Mouse (Mus musculus) intestine, embryonic 14.5 days (tissue): ENCODE results near the gene Znhit2. TPM values are rescaled to one million over a fixed set of nuclear protein-coding genes. Genes with fewer than 3 reads are reported as not detected.

ENCODE experiments used
- ATAC-seq: fragments of 200-750 bp; cut with Nextera tagmentation; replicated peaks from 2 replicates; pipeline ENCODE4 v1.8.0; 2017; ENCODE audit warnings: low read depth, moderate number of reproducible peaks, moderate TSS enrichment, moderate library complexity; ENCODE audit not compliant: low FRiP score, low TSS enrichment
- DNase-seq: peaks from one replicate; pipeline ENCODE4 v3.0.0-alpha.2; 2018; ENCODE audit warnings: low spot score
- H3K27ac ChIP-seq: fragments of 300-500 bp; sonication (generic); 2 replicates; pipeline ENCODE4 v1.5.1; 2014; ENCODE audit warnings: low read depth, mild to moderate bottlenecking, control low read depth
- H3K27me3 ChIP-seq: fragments of 300-500 bp; sonication (generic); replicated peaks from 2 replicates; pipeline ENCODE4 v1.6.1; 2014; ENCODE audit warnings: low read length, control low read depth; ENCODE audit not compliant: control insufficient read depth, insufficient read depth
- H3K36me3 ChIP-seq: fragments of 300-500 bp; sonication (generic); 2 replicates; pipeline ENCODE4 v1.6.1; 2014; ENCODE audit warnings: low read length, control low read depth; ENCODE audit not compliant: control insufficient read depth, insufficient read depth
- H3K4me1 ChIP-seq: fragments of 300-500 bp; sonication (generic); replicated peaks from 2 replicates; pipeline ENCODE4 v1.6.1; 2014; ENCODE audit warnings: low read length, control low read depth, mixed read lengths; ENCODE audit not compliant: control insufficient read depth, insufficient read depth
- H3K4me2 ChIP-seq: fragments of 300-500 bp; sonication (generic); 2 replicates; pipeline ENCODE4 v1.6.1; 2014; ENCODE audit warnings: low read length
- H3K4me3 ChIP-seq: fragments of 300-500 bp; sonication (generic); 2 replicates; pipeline ENCODE4 v1.5.1; 2014; ENCODE audit warnings: low read depth, low read length, control low read depth, mixed read lengths
- H3K9ac ChIP-seq: fragments of 300-500 bp; sonication (generic); 2 replicates; pipeline ENCODE4 v1.6.1; 2014; ENCODE audit warnings: mild to moderate bottlenecking, low read length
- H3K9me3 ChIP-seq: fragments of 300-500 bp; sonication (generic); 2 replicates; pipeline ENCODE4 v1.6.1; 2016; ENCODE audit warnings: low read length, control low read depth; ENCODE audit not compliant: control insufficient read depth
- WGBS: fragments of 180-500 bp; shearing (Covaris S2); extraction: QIAGEN DNeasy Blood & Tissue Kit; methylation state at CpG from one replicate; pipeline ENCODE4 v1.1.7; 2014; 5-methylcytosine and 5-hydroxymethylcytosine counted together
- polyA plus RNA-seq: library from polyadenylated mRNA; unstranded; fragments of >200 nt; fragmentation: Nextera tagmentation; extraction: Ambion mirVana; gene quantifications from 2 replicates; pipeline ENCODE4 v1.2.1, GENCODE M21; 2014

Gene Znhit2
- polyA plus RNA-seq, 1 experiment from 2014 or later, result 38.3 TPM

DNA sequence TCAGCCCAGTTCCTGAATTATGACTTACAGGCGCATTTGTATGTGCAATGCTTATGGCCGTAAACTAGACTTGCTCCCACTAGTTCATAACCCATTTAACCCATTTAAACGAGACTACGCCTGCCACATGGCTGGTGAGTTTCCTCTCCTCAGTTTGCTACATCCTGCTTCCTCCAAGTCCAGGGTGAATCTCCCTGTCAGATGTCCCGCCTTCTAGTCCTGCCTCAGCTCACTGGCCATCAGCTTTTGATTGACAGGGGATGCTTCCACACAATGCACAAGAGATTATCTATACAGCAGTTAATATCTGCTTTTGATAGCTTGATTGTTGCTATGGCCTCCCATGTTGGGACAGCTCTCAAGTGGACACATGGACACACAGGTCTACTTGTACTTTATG is 6.7 kb upstream of the Znhit2 start:
- ATAC-seq (no peak), DNase-seq (no peak)
- peaks cover 81% of the 10 kb centered on the region for H3K36me3 ChIP-seq
- no peak overlapping the region for H3K27ac ChIP-seq
- no peak overlapping the region for H3K9ac ChIP-seq
- H3K27me3 ChIP-seq, result no peaks in the 10 kb centered on the region
- no peak overlapping the region for H3K4me3 ChIP-seq
- no peaks in the 10 kb centered on the region for H3K9me3 ChIP-seq
- no peak overlapping the region for H3K4me2 ChIP-seq
- WGBS, result 81% methylated on average over 5 of the region's 5 CpGs
- peaks cover 16% of the 10 kb centered on the region for H3K4me1 ChIP-seq

GRCm38 (mm10) chr19:6056696-6057095 is 4.3 kb upstream of the Znhit2 start:
- peaks cover 16% of the 10 kb centered on the region for H3K4me1 ChIP-seq
- peak overlapping the region; percentile 71 for H3K9ac ChIP-seq
- H3K27me3 ChIP-seq, result no peaks in the 10 kb centered on the region
- peak overlapping the region; percentile 89 for H3K4me2 ChIP-seq
- no peak overlapping the region for H3K27ac ChIP-seq
- DNase-seq (no peak), ATAC-seq (no peak)
- H3K4me3 ChIP-seq, result peak overlapping the region; percentile 92
- peaks cover 64% of the 10 kb centered on the region for H3K36me3 ChIP-seq
- no peaks in the 10 kb centered on the region for H3K9me3 ChIP-seq
- 58% methylated on average over 4 of the region's 4 CpGs for WGBS

DNA sequence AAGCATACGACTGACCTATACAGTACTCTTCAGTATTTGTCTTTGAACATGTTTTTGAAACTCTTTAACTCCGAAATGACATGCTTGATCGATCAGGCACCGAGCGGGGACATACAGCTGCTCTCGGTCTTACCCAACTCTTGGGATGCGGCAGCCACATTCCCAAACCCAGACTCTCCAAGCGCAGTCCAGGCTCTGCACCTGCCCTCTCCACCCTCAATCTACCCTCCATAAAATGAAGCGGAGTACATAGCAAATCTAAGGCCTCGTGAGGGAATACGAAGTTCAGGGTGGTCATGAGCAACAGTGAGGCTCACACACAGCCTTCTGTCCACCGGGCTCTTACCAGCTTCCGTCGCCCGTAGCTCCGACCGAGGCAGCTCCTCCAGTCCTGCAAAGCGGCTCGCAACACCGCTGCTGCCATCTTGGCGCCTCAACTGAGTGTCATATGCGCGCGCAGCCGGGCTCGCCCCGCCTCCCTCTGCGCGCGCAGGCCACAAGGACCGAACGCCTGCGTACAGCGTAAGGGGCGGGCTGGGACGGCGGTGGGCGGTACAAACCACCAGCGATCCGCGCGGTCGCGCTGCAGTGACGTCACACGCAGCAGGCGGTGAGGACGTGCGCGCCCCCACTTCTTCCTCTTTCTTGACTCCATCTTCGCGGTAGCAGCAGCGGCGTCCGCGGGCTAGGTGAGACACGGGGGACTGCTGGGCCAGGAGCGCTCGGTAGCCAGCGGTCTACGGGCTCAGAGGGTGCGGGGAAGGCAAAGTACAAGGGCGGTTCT is 3.5 kb upstream of the Znhit2 start, which contains the start of the genes Mrpl49 and Fau:
TSS of gene Mrpl49 (minus strand) at position 473 of the 784 bp plus-strand sequence.
TSS of gene Fau (plus strand) at position 532 of the 784 bp plus-strand sequence.
- peaks cover 24% of the 10 kb centered on the region for H3K4me1 ChIP-seq
- WGBS, result under 1% methylated on average over 63 of the region's 63 CpGs
- peak; percentile 97 for DNase-seq
- no peaks in the 10 kb centered on the region for H3K9me3 ChIP-seq
- H3K9ac ChIP-seq, result peak within 1 kb of the TSS; percentile 90
- H3K4me3 ChIP-seq, result peak within 1 kb of the TSS; percentile 92
- peak; percentile 80 for ATAC-seq
- peak within 1 kb of the TSS; percentile 74 for H3K27ac ChIP-seq
- peaks cover 56% of the 10 kb centered on the region for H3K36me3 ChIP-seq
- H3K4me2 ChIP-seq, result peak within 1 kb of the TSS; percentile 94
- no peaks in the 10 kb centered on the region for H3K27me3 ChIP-seq

- WGBS, result 28% methylated on average over 5 of the region's 5 CpGs
- peak overlapping the region; percentile 74 for H3K27ac ChIP-seq
- DNase-seq, result no peak
- H3K4me2 ChIP-seq, result peak overlapping the region; percentile 94
- no peaks in the 10 kb centered on the region for H3K27me3 ChIP-seq
- peak overlapping the region; percentile 90 for H3K9ac ChIP-seq
- peak overlapping the region; percentile 92 for H3K4me3 ChIP-seq
- H3K9me3 ChIP-seq, result no peaks in the 10 kb centered on the region
- peaks cover 46% of the 10 kb centered on the region for H3K36me3 ChIP-seq
- peaks cover 28% of the 10 kb centered on the region for H3K4me1 ChIP-seq
- no peak for ATAC-seq
Observed at GRCm38 (mm10) chr19:6058513-6058912, 2.5 kb upstream of the Znhit2 start.

GRCm38 (mm10) chr19:6058966-6059365 is 2.0 kb upstream of the Znhit2 start:
- DNase-seq, result no peak
- peak overlapping the region; percentile 92 for H3K4me3 ChIP-seq
- H3K4me2 ChIP-seq, result peak overlapping the region; percentile 94
- ATAC-seq, result no peak
- H3K9me3 ChIP-seq, result no peaks in the 10 kb centered on the region
- H3K36me3 ChIP-seq, result peaks cover 41% of the 10 kb centered on the region
- peaks cover 28% of the 10 kb centered on the region for H3K4me1 ChIP-seq
- H3K27ac ChIP-seq, result no peak overlapping the region
- H3K9ac ChIP-seq, result peak overlapping the region; percentile 90
- H3K27me3 ChIP-seq, result no peaks in the 10 kb centered on the region
- 80% methylated on average over 5 of the region's 5 CpGs for WGBS

- Histone ChIP-seq H3K27ac (peak overlapping the region; percentile 81), H3K9me3 (no peaks in the 10 kb centered on the region), H3K36me3 (peaks cover 15% of the 10 kb centered on the region), H3K9ac (peak overlapping the region; percentile 81), H3K4me1 (peaks cover 26% of the 10 kb centered on the region), H3K4me3 (peak overlapping the region; percentile 68), H3K4me2 (peak overlapping the region; percentile 99), H3K27me3 (no peaks in the 10 kb centered on the region)
- WGBS, result 2% methylated on average over 44 of the region's 44 CpGs
- ATAC-seq, result no peak
- DNase-seq, result peak; percentile 74
Observed at GRCm38 (mm10) chr19:6061641-6062302, 780 bp downstream of the Znhit2 start.

DNA sequence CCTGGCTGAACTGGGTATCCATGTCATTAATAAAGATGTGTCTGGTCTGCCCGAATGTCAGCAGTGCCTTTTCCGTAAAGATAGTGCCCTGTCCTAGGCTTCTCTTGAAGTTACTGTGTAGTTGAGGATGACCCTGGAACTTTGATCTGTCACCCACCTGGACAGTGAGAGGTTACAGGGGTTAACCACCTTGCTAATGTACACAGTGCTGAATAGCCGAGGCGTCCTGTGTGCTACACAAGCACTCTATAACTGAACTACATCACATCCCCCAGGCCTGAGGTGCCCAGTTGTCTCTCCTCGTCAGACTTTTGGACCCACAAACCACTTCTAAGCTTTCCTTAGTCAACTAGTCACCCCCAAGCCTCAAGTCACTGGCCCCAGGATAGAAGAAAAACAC is 1.4 kb downstream of the Znhit2 start:
- H3K4me2 ChIP-seq, result peak overlapping the region; percentile 99
- peak overlapping the region; percentile 81 for H3K9ac ChIP-seq
- peaks cover 29% of the 10 kb centered on the region for H3K4me1 ChIP-seq
- H3K4me3 ChIP-seq, result peak overlapping the region; percentile 68
- peaks cover 15% of the 10 kb centered on the region for H3K36me3 ChIP-seq
- no peak for DNase-seq
- ATAC-seq, result no peak
- no peaks in the 10 kb centered on the region for H3K27me3 ChIP-seq
- H3K9me3 ChIP-seq, result no peaks in the 10 kb centered on the region
- 47% methylated on average over 5 of the region's 5 CpGs for WGBS
- peak overlapping the region; percentile 81; the same call in 1 of the 2 replicates for H3K27ac ChIP-seq

GRCm38 (mm10) chr19:6063081-6063480 is 2.1 kb downstream of the Znhit2 start:
- H3K4me2 ChIP-seq, result no peak overlapping the region
- H3K9me3 ChIP-seq, result no peaks in the 10 kb centered on the region
- H3K36me3 ChIP-seq, result peaks cover 15% of the 10 kb centered on the region
- DNase-seq, result no peak
- no peak overlapping the region for H3K27ac ChIP-seq
- H3K4me1 ChIP-seq, result peaks cover 29% of the 10 kb centered on the region
- ATAC-seq, result no peak
- H3K27me3 ChIP-seq, result no peaks in the 10 kb centered on the region
- WGBS, result 95% methylated on average over 6 of the region's 6 CpGs
- H3K9ac ChIP-seq, result no peak overlapping the region
- no peak overlapping the region for H3K4me3 ChIP-seq
